Mouse (Mus musculus) frontal cortex, adult 2 months (tissue): ENCODE data around the gene Smcp. TPM values are rescaled to one million over a fixed set of nuclear protein-coding genes. Genes with fewer than 3 reads are reported as not detected.

Experiments used
- polyA plus RNA-seq: library from polyadenylated mRNA; depleted of rRNA; stranded (reverse); fragments of >200 nt; gene quantifications from 2 replicates; pipeline ENCODE4 v1.2.3, GENCODE M21; 2012; rRNA removed

Smcp gene
- polyA plus RNA-seq, 1 experiment = not detected

Other genes starting within 250 kb of the Smcp start
- gene Sprr2d, start 249.9 kb downstream of the Smcp start, polyA plus RNA-seq = not detected in 2 replicates
- not detected in 2 replicates for gene Sprr2e, start 236.9 kb downstream of the Smcp start, polyA plus RNA-seq
- gene Sprr2f, start 223.8 kb downstream of the Smcp start, polyA plus RNA-seq = 0.21 TPM in 1 of 2 replicates, not detected in the other
- gene Sprr2h, start 203.3 kb downstream of the Smcp start, polyA plus RNA-seq = not detected in 2 replicates
- gene Sprr2i, start 181.0 kb downstream of the Smcp start, polyA plus RNA-seq = not detected in 2 replicates
- not detected in 2 replicates for gene Sprr2j-ps, start 170.9 kb downstream of the Smcp start, polyA plus RNA-seq
- gene Gm9774, start 159.6 kb downstream of the Smcp start, polyA plus RNA-seq = 6.0 and 7.7 TPM in 2 replicates
- gene Sprr2k, start 156.4 kb downstream of the Smcp start, polyA plus RNA-seq = not detected in 2 replicates
- not detected in 2 replicates for gene Sprr1b, start 150.2 kb downstream of the Smcp start, polyA plus RNA-seq
- gene Sprr3, start 130.3 kb downstream of the Smcp start, polyA plus RNA-seq = not detected in 2 replicates
- 0.46 and 0.70 TPM in 2 replicates for gene Sprr1a, start 103.1 kb downstream of the Smcp start, polyA plus RNA-seq
- gene Sprr4, start 88.5 kb downstream of the Smcp start, polyA plus RNA-seq = not detected in 2 replicates
- not detected in 2 replicates for gene 2310046K23Rik, start 54.5 kb downstream of the Smcp start, polyA plus RNA-seq
- not detected in 2 replicates for gene Ivl, start 15.3 kb downstream of the Smcp start, polyA plus RNA-seq
- not detected in 2 replicates for gene 2210017I01Rik, start 18.5 kb upstream of the Smcp start, polyA plus RNA-seq
- not detected in 2 replicates for gene Lce6a, start 32.7 kb upstream of the Smcp start, polyA plus RNA-seq
- gene Lce1a1, start 59.3 kb upstream of the Smcp start, polyA plus RNA-seq = not detected in 2 replicates
- gene Lce1b, start 67.9 kb upstream of the Smcp start, polyA plus RNA-seq = not detected in 2 replicates
- gene Lce1a2, start 81.3 kb upstream of the Smcp start, polyA plus RNA-seq = not detected in 2 replicates
- gene Lce1c, start 90.2 kb upstream of the Smcp start, polyA plus RNA-seq = not detected in 2 replicates
- gene Lce1d, start 98.2 kb upstream of the Smcp start, polyA plus RNA-seq = not detected in 2 replicates
- gene Lce1e, start 120.1 kb upstream of the Smcp start, polyA plus RNA-seq = not detected in 2 replicates
- gene Lce1f, start 131.4 kb upstream of the Smcp start, polyA plus RNA-seq = not detected in 2 replicates
- gene Gm38119, start 150.1 kb upstream of the Smcp start, polyA plus RNA-seq = not detected in 2 replicates
- gene Lce1g, start 163.3 kb upstream of the Smcp start, polyA plus RNA-seq = not detected in 2 replicates
- not detected in 2 replicates for gene Lce1h, start 176.1 kb upstream of the Smcp start, polyA plus RNA-seq
- gene Lce1i, start 189.9 kb upstream of the Smcp start, polyA plus RNA-seq = not detected in 2 replicates
- gene Lce1j, start 201.5 kb upstream of the Smcp start, polyA plus RNA-seq = not detected in 2 replicates
- not detected in 2 replicates for gene Lce1k, start 218.9 kb upstream of the Smcp start, polyA plus RNA-seq
- 0.04 TPM in 1 of 2 replicates, not detected in the other for gene Kprp, start 238.2 kb upstream of the Smcp start, polyA plus RNA-seq